Mouse (Mus musculus): ENCODE results near the gene Ablim2.

GRCm38 (mm10) chr5:35839262-35839661 lies 81.6 kb downstream of the Ablim2 start:
- TF ChIP-seq POLR2A (IDR thresholded peaks at IDR 0.05; ENCODE audit: low read depth, low read length) (no peak), CTCF (IDR thresholded peaks at IDR 0.05; ENCODE audit: extremely low read depth, insufficient read depth, insufficient read length, insufficient replicate concordance) (no peak)

Data from spleen, adult 2 months (tissue).